Mouse (Mus musculus) gastrocnemius, postnatal 4 days (tissue): ENCODE results near the gene Zfp599. TPM values are rescaled to one million over a fixed set of nuclear protein-coding genes. Genes with fewer than 3 reads are reported as not detected.
"Not testable (repeated sequence)": the region's sequence is repeated elsewhere in the genome, so short reads cannot be mapped to it uniquely, and the experiment has no call there.

ENCODE experiments used
- DNase-seq, 2 experiments: peaks; one replicate each; pipeline ENCODE4 v3.0.0; 2021 to 2022; ENCODE audit warnings: low spot score in 2 of 2, mixed read lengths in 2 of 2
- long read RNA-seq, 2 experiments: library from polyadenylated mRNA; stranded (forward); transcript quantifications; one replicate each; pipeline ENCODE4 v2.0.0; 2021
- total RNA-seq, 2 experiments: library from RNA; stranded (reverse); gene quantifications; 2 replicates each; pipeline ENCODE4 v1.2.3; 2021

Zfp599 gene
- total RNA-seq, result under 1 TPM; 0.21 to 0.27 TPM
- long read RNA-seq, experiment 1, result 0 reads
- long read RNA-seq, experiment 2, result 0 reads

DNA sequence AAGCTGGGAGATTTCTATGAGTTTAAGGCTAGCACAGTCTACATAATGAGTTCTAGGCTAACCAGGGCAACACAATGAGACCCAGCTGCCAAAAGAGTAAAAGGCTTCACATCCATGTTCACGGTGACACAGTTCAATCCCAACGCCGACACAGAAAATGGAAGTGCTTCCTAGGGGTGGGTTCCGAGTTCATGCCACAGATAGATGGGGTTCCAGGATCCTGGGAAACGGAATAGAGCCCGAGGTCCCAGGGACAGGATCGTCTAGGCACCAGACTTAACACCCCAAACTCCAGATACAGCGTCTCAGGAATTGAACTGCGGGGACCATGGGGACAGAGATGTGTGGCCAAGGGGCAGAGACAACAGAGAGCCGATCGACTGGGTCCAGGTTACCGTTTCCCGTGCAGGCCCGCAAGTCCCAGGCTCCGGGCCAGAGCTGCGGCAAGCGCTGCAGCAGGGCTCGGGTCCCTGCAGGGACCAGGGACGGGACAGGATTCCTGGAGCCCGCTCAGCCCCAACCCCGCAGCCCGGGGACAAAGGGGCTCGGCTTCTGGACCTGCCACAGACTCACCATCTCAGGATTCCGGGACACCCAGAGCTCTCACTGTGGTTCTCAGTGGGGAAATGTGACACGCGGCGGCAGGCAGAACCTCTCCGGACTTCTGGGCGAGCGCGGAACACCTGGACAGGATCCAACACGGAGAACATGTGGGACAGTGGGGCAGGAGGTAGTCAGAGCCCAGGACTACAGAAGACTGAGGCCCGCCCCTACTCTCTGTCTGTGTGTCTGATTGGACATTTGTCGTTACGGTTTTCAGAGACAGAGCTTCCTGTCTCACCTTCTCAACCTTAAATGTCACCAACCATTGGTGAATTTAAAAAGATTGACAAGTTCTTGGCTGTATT lies at the start of gene Zfp599:
Gene Zfp599 (minus strand): TSS at position 712 of the 908 bp plus-strand sequence.
- peak; percentile 23 to 58 for DNase-seq

DNA sequence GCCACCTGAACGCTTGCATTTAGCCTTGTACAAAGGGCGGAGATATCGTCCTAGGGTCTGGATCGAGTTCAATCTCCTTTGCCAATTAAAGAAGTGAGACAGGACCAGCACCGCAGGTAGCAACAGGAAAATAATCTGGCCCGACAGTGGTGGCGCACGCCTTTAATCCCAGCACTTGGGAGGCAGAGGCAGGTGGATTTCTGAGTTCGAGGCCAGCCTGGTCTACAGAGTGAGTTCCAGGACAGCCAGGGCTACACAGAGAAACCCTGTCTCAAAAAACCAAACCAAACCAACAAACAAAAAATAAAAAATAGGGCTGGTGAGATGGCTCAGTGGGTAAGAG lies 48.2 kb upstream of the Zfp599 start:
- not testable (repeated sequence) for DNase-seq

DNA sequence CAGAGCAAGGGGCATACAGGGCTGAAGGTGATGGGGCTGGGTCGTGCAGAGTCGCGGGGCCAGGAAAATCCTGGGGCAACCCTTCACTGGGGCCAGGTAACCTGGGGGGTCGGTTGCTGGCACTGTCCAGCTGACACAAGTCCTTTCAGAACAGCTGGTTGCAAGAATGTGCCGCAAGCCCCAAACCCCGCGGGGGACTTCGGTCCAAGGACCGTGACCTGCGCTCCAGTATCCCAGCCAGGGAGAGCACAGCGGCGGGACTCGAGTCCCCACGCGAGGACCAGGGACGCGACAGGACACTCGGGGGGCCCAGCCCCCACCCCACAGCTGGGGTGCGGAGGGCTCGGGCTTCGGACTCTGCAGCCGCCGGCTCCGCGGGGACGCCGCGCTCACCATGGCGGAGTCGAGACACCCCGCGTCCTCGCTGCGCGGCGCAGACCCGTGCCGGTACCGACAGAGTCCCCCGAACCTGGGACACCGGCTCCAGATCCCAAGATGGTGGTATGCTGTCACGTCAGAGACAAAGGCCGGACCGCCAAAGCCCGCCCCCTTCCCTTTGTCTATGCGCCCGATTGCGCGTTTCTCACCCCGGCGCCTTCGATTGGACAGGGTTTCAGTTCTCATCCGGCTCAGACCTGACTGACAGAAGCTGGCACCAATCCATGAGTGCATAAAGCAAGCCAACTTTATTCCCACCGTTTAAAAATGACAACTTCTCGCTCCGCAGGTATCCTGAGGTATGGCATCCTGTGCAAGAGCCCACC lies 47.6 kb upstream of the Zfp599 start, which contains the start of gene Zfp810:
Gene Zfp810 (minus strand): TSS at position 493 of the 764 bp plus-strand sequence.
- DNase-seq, result peak; percentile 66 to 85

DNA sequence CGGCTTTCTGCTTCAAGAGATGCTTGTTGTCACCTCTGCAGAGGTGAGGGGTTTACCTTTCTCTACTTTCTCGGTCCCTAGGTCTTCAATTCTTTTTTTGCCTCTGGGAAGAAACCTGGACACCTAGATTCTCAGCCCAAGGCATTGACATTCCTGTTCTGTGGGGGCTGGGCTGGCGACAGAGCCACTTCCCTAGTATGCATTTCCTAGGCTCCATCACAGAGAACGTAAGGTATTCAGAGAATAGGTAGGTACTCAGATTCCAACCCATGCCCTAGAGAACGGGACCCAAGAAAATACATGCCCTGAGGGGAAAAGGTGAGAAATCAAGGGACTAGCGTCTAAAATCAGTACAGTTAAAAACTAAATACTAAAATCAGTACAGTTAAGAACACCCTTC lies 47.0 kb upstream of the Zfp599 start:
- no peak for DNase-seq

DNA sequence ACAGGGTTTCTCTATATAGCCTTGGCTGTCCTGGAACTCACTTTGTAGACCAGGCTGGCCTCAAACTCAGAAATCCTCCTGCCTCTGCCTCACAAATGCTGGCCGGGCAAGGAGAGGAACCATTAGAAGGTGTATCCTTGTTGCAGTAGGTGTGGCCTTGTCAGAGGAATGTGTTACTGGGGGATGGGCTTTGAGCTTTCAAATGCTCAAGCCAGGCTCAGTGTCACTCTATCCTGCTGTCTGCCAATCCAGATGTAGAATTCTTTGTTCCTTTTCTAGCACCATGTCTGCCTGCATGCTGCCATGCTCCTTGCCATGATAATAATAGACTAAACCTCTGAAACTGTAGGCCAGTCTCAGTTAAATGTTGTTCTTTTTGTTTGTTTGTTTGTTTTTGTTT lies 42.5 kb upstream of the Zfp599 start:
- DNase-seq, result no peak

DNA sequence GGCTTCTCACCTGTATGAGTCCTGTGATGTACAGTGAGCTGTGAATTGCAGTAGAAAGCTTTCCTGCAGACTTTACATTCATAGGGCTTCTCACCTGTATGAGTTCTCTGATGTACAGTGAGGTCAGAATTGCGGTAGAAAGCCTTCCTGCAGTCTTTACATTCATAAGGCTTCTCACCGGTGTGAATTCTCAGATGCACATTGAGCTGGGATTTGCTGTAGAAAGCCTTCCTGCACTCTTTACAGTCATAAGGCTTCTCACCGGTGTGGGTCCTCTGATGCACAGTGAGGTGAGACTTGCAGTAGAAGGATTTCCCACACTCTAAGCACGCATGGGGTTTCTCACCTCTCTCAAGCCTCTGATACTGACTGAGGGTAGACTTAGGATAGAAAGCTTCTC lies 19.0 kb upstream of the Zfp599 start:
- no peak for DNase-seq

DNA sequence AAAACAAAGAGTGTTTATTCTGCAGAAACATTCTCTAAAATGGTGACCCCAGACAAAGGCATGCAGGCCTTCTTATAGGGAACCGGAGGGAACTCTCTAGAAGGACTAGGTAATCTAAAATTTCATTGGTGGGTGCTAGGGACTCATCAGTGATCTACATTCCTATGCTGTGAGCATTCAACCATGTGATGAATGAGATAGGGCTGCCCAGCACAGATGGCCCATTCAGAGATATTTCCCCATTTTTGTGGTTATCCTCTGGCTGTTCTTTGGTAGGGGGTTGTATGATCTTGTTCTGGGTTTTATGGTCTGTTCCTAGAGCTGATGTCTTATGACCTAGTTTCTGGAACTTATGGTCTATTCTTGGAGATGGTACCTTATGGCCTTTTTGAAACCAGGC lies 9.2 kb upstream of the Zfp599 start:
- DNase-seq, result no peak

DNA sequence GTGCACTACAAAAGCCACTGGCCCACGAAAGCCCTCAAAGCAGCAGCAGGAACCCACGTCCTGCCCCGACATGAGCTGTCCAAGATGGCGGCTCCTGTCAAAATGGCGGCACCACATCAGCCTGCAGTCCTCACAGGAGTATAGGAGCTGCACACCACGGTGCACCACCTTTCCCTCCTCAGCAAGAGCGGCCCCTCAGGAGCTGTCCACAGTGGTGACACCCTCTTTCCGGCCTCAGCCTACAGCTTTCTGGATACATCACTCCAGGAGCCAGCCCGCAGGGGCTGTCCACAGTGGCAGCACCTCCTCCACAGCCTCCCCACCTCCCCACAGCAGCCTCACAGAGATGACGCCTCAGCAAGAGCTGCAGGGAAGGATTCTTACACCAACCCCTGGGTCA lies 2.9 kb upstream of the Zfp599 start:
- no peak for DNase-seq

DNA sequence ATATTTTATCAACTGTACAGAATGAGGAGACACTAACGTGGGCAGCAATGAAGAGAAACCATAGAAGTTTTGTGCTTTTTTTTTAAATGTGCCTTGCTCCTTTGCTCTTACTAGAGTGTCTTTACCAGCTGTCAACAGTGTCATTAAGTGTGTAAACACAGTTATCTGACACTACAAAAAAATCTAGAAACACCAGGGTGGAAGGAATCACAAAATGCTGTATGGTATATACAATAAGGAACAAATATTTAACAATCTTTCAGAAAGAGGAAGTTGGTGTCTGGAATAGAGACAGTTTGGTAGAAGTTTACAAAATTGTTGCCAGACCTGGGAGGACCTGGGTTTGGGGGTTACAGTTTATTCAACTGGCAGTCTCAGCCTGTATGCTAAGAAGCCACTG lies 1.9 kb upstream of the Zfp599 start:
- DNase-seq, result no peak

DNA sequence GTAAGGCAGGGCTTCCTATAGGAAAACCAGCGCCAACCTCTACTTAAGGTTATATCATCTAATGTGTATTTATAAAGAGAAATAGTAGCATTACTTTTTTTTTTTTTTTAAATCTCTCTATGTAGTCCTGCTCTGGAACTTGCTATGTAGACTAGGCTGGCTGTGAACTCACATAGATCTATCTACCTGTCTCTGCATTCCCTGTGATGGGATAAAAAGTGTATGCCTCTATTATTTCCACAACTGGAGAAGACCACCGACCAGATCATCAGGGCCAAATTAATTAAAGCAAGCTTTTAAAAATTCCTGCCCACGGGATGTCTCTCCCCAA lies 362 bp upstream of the Zfp599 start:
- no peak for DNase-seq

DNA sequence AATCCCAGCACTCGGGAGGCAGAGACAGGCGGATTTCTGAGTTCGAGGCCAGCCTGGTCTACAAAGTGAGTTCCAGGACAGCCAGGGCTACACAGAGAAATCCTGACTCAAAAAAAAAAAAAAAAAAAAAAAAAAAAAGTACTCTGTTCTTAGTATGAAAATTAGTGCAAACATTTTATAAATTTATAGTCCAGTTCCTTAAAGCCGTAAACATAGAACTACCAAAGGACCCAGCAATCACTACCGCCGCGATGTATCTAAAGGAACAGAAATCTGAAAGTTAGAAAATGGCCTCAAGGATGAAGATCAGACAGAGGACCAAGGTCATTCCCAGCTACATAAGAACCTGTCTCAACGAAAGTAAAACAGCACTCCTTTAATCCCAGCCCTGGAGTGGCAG lies 911 bp downstream of the Zfp599 start:
- no peak for DNase-seq

DNA sequence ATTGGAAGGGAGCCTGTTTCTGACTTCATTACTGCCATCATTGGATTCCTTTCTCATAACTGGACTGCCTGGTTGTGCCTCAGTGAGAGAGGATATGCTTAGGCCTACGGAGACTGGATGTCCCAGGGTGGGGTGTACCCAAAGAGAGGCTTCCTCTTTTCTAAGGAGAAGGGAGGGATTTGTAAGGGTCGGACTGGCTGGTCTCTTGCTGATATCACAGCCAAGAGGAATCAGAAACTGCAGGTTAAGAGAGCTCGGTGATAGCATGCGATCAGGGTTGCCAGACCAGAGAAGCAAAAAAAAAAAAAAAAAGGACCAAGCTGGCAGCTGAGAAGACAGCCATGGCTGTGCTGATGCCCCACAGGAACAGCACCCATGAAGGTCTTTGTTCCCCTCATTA lies 3.1 kb downstream of the Zfp599 start:
- no peak for DNase-seq

DNA sequence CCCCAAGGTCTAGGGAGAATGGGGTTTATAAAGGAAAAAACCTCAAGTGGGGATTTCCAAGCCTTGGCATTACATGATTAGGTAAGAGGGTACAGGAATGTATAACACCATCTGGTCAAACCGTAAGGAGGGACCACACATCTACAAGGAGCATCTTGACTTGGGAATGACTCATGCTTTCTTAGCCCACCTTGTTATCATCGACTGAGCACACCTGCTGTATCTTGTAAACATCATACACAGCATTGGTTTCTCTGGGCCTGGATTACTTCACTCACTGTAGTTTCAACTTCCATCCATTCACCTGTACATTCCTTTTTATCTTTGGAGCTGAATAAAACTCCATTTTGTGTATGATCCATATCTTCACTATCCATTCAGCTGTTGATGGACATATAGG lies 15.5 kb downstream of the Zfp599 start:
- no peak for DNase-seq

DNA sequence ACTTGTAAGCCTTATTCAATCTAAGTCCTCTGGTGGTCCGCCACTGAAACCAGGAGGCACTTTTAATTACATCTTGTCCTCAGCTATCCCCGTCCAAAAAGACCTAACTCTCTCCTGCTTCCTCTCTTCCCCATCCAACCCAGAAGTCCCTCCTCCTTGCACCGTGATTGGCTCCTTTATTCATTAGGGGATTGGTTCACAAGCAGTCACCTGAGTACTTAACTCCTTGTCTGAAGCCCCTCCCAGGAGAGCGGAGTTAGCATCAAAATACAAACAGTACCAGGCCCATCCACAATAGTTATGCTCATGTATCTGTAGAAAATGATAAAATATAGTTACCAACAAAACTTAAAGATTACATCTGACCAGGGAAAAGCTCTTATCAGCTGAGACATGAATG lies 19.7 kb downstream of the Zfp599 start:
- no peak for DNase-seq

DNA sequence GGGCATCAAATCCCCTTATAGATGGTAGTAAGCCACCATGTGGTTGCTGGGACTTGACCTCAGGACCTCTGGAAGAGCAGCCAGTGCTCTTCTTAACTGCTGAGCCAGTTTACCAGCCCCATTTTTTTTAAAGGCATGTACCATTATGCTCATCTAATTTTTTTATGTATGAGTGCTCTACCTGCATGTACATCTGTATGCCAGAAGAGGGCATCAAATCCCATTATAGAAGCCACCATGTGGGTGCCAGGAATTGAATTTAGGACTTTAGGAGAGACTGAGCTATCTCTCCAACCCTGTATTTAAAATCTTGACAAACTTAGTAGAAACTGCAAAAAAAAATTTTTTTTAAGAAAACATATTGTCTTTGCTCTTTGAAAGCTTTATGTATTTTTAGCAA lies 29.1 kb downstream of the Zfp599 start:
- DNase-seq, result no peak

DNA sequence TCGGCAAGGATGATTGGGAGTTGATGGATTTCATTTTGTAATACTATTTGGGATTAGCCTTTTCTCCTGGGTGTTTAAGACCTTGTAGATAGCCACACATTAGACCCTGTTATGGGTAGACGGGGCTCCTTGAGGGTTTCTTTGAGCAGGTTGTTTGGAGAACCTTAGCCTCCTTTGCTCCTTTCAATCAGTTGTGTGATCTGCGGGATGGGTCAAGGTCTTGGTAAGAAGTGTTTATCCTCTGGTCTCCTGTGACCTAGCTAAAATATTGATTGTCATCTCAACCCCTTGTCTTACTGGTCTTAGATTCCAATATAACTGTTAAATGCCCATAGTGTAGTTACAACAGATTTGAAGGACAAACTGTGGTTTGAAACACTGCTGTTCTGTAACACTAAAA lies 29.6 kb downstream of the Zfp599 start:
- DNase-seq, result no peak

DNA sequence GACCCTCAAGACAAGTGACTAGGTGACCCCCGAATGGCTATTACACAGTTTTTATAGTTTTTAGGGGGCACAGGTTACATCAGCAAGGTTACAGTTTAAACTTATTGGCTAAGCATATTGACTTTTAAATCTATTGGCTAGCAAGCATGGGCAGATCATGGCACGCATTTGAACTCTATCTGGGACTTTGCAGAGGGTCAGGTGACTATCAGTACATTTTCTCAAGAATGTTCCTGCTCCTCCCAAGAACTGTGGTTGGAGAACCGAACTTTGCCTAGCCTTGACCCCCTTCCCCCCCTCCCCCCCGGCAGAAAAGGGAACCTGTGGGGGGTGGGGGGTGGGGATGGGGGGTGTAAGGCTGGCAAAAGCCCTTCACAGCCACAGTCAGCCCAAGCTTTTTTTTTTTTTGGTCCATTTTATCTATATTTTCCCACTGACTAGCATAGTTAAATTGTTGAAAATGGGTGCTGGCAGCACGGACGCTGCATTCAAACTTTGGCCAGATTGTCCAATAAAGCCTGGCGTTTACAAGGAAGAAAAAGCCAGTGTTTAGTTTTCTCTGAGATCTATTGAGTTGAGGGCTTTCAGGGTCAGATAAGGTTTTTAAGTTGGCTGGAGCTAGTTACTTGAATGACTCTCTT lies 30.2 kb downstream of the Zfp599 start:
- DNase-seq, result no peak

DNA sequence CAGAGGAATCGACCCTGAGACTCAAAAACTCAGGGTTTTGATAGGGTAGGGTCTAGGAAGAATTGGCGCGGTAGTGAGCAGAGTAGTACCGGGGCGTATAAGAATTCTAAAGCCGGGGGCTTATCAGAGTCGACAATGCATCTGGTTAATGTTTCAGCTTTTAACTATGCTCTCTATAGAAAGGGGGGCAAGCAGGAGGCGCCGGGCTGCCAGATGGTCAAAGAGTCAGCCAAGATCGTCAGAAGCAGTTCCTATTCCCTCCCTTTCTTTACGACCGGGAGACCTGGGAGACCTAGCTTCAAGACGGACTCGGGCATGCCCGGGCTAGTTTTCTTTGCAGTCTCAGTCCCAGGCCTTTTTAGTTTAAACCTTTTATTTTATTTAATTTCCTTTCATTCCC lies 32.8 kb downstream of the Zfp599 start:
- peak; percentile 32 to 58 for DNase-seq

DNA sequence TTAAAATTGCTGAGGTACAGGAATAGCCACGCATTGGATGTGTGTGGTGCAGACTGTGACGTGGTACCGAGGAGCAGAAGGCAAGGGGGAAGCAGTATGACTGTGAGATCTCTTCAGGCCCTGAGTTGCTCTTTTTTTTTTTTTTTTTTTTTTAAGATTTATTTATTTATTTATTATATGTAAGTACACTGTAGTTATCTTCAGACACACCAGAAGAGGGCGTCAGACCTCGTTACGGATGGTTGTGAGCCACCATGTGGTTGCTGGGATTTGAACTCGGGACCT lies 33.4 kb downstream of the Zfp599 start:
- DNase-seq, result not testable (repeated sequence)

DNA sequence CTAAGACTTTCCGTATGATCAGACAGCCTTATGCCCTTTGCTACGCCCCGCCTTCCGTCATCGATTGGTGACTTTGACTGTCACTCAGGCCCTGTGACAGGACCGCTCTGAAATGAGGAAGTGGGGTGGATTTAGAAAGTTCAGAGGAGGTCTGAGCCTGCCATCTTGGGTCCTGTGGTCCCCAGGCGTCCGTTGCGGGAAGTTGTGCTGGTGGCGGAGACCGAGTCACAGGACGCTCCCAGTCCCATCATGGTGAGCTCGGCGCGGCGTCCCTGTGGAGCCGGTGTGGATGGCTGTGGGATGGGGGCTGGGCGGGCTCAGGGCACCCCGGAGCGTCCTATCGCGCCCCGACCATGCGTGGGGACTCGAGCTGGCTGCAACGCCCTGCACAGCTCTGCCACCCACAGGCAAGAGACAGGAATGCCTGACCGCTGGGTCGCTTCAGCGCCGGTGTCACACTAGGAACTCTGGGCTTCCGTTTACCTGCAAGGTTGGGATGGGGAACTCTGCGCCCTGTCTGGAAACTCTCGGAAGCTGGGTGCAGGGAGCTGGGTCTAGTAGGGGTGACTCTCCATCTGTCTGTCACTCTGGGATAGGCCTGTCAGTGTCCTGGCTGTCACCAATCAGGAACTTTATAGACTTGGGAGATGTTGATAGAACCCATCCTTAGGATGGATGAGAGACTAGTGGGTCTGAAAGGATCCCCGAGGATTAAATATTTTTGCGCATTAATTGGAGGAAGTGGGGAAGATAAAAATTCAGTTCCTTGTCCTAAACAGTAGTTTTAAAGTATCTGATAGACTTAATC lies 33.9 kb downstream of the Zfp599 start, which contains the start of gene Zfp809:
Gene Zfp809 (plus strand): TSS at position 134 of the 808 bp plus-strand sequence.
- peak; percentile 98 to 99 for DNase-seq
